16 mouse cellular contexts compared by ENCODE assay signal in genomic region chr1:127023100-127023499, GRCm38 (mm10).
"Had no signal": no experiment of that assay in that cellular context is flagged by ENCODE, and none has a peak within 500 bp of the region (broad histone marks: within the 10 kb centered on the region; RNA-seq: fewer than 3 reads in every experiment).

No protein-coding gene starts in this region.

- DNase-seq: retina, postnatal 1 day; right cerebral cortex, adult 18-20 months; right cerebral cortex, postnatal 14 days; right cerebral cortex, postnatal 25 days; right cerebral cortex, postnatal 4 days; spleen, adult 18-20 months; thymus, adult 18-20 months; thymus, adult 2 months; thymus, postnatal 14 days; thymus, postnatal 25 days; thymus, postnatal 36 days; thymus, postnatal 4 days had no signal

- H3K27me3 ChIP-seq: neural tube, embryonic 12.5 days; neural tube, embryonic 13.5 days; neural tube, embryonic 15.5 days; stomach, embryonic 15.5 days had no signal

- H3K9me3 ChIP-seq: neural tube, embryonic 12.5 days; neural tube, embryonic 13.5 days; neural tube, embryonic 15.5 days; stomach, embryonic 15.5 days had no signal

- H3K27ac ChIP-seq: neural tube, embryonic 12.5 days; neural tube, embryonic 13.5 days; neural tube, embryonic 15.5 days; stomach, embryonic 15.5 days had no signal

- H3K4me1 ChIP-seq: neural tube, embryonic 12.5 days; neural tube, embryonic 13.5 days; neural tube, embryonic 15.5 days; stomach, embryonic 15.5 days had no signal

- H3K4me3 ChIP-seq: neural tube, embryonic 12.5 days; neural tube, embryonic 13.5 days; neural tube, embryonic 15.5 days; stomach, embryonic 15.5 days had no signal

- H3K36me3 ChIP-seq: neural tube, embryonic 12.5 days; neural tube, embryonic 13.5 days; neural tube, embryonic 15.5 days; stomach, embryonic 15.5 days had no signal

- H3K4me2 ChIP-seq: neural tube, embryonic 12.5 days; neural tube, embryonic 13.5 days; neural tube, embryonic 15.5 days; stomach, embryonic 15.5 days had no signal

- H3K9ac ChIP-seq: neural tube, embryonic 12.5 days; neural tube, embryonic 13.5 days; neural tube, embryonic 15.5 days; stomach, embryonic 15.5 days had no signal
